Mouse (Mus musculus): ENCODE results near the gene Lyzl6. TPM values are rescaled to one million over a fixed set of nuclear protein-coding genes. Genes with fewer than 3 reads are reported as not detected.

The Lyzl6 gene
- polyA plus RNA-seq, 1 experiment from 2014 or later = not detected

- ATAC-seq = no peak
- Histone ChIP-seq H3K27ac (ENCODE audit: low read length) (no peak overlapping the region), H3K36me3 (ENCODE audit: control insufficient read depth, insufficient read depth) (no peaks in the 10 kb centered on the region), H3K9me3 (ENCODE audit: control insufficient read depth, low read length) (no peaks in the 10 kb centered on the region), H3K27me3 (replicated peaks; ENCODE audit: control insufficient read depth, insufficient read depth, low read length) (no peaks in the 10 kb centered on the region), H3K4me1 (replicated peaks; ENCODE audit: control insufficient read depth, insufficient read depth, low read length) (no peaks in the 10 kb centered on the region), H3K4me3 (replicated peaks; ENCODE audit: low read length) (no peak overlapping the region), H3K9ac (replicated peaks; ENCODE audit: low read depth, low read length) (no peak overlapping the region), H3K4me2 (ENCODE audit: low read length) (no peak overlapping the region)
- WGBS = 86% methylated on average over 23 of the region's 23 CpGs
These were observed 11.2 kb downstream of the Lyzl6 start for GRCm38 (mm10) chr11:103627453-103627852.

DNA sequence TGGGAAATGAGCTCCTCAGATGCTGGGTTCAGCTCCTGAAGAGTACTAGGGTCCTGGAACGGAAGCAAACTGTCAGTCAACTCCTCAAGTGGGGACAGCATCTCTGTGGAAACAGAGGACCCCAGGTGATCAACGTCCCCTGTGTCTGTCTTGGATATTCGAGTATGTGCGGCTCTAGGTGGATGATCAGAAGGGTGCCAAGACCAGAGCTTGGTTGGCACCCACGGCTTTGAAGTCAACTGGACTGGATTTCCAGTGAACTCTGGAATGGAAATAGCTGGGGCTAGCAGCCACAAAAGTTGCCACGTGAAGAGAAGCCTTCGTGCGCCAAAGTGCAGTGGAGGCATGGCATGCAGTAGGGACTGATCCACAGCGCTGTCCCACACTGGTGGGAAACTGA, 17.6 kb downstream of the Lyzl6 start, which contains the start of gene Gm884:
Gene Gm884, minus strand, starts transcription at position 101 of the 400 bp plus-strand sequence.
- 85% methylated on average over 9 of the region's 9 CpGs for WGBS
- H3K9me3 ChIP-seq (ENCODE audit: control insufficient read depth, low read length) = no peaks in the 10 kb centered on the region
- no peak within 1 kb of the TSS for H3K4me2 ChIP-seq (ENCODE audit: low read length)
- H3K27ac ChIP-seq (ENCODE audit: low read length) = no peak within 1 kb of the TSS
- no peaks in the 10 kb centered on the region for H3K4me1 ChIP-seq (replicated peaks; ENCODE audit: control insufficient read depth, insufficient read depth, low read length)
- ATAC-seq = no peak
- H3K4me3 ChIP-seq (replicated peaks; ENCODE audit: low read length) = no peak within 1 kb of the TSS
- no peaks in the 10 kb centered on the region for H3K27me3 ChIP-seq (replicated peaks; ENCODE audit: control insufficient read depth, insufficient read depth, low read length)
- no peaks in the 10 kb centered on the region for H3K36me3 ChIP-seq (ENCODE audit: control insufficient read depth, insufficient read depth)
- H3K9ac ChIP-seq (replicated peaks; ENCODE audit: low read depth, low read length) = no peak within 1 kb of the TSS

GRCm38 (mm10) chr11:103610772-103611171, 27.9 kb downstream of the Lyzl6 start:
- Histone ChIP-seq H3K36me3 (ENCODE audit: control insufficient read depth, insufficient read depth) (no peaks in the 10 kb centered on the region), H3K4me1 (replicated peaks; ENCODE audit: control insufficient read depth, insufficient read depth, low read length) (no peaks in the 10 kb centered on the region), H3K27ac (ENCODE audit: low read length) (no peak overlapping the region), H3K4me3 (replicated peaks; ENCODE audit: low read length) (no peak overlapping the region), H3K9me3 (ENCODE audit: control insufficient read depth, low read length) (no peaks in the 10 kb centered on the region), H3K9ac (replicated peaks; ENCODE audit: low read depth, low read length) (no peak overlapping the region), H3K27me3 (replicated peaks; ENCODE audit: control insufficient read depth, insufficient read depth, low read length) (no peaks in the 10 kb centered on the region), H3K4me2 (ENCODE audit: low read length) (no peak overlapping the region)
- WGBS = 96% methylated on average over 2 of the region's 2 CpGs
- ATAC-seq = no peak

DNA sequence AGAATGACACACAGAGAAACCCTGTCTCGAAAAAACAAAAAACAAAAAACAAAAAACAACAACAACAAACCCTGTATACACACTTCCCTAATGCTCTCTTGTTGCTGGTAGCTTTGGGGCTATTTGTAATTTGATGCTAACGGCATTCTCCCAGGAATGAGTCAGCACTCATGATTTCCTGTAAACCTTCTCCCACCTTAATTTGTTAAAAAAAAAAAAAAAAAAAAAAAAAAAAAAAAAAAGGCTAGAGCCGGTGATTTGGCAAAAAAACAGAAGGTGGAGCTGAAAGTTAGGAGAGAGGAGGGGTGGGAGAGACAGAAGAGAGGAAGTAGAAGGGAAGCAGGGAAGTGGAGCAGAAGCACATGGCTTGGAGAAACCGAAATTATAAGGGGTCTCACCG, 32.1 kb downstream of the Lyzl6 start:
- Histone ChIP-seq H3K27ac (ENCODE audit: low read length) (no peak overlapping the region), H3K4me2 (ENCODE audit: low read length) (no peak overlapping the region), H3K9ac (replicated peaks; ENCODE audit: low read depth, low read length) (no peak overlapping the region), H3K4me1 (replicated peaks; ENCODE audit: control insufficient read depth, insufficient read depth, low read length) (no peaks in the 10 kb centered on the region), H3K9me3 (ENCODE audit: control insufficient read depth, low read length) (no peaks in the 10 kb centered on the region), H3K27me3 (replicated peaks; ENCODE audit: control insufficient read depth, insufficient read depth, low read length) (no peaks in the 10 kb centered on the region), H3K36me3 (ENCODE audit: control insufficient read depth, insufficient read depth) (no peaks in the 10 kb centered on the region), H3K4me3 (replicated peaks; ENCODE audit: low read length) (no peak overlapping the region)
- ATAC-seq = no peak
- 70% methylated on average over 5 of the region's 5 CpGs for WGBS

Other genes starting within 250 kb of the Lyzl6 start
- gene Plekhm1, start 226.2 kb downstream of the Lyzl6 start, polyA plus RNA-seq (2015; fragmentation: Nextera tagmentation; extraction: Ambion mirVana) = 10.3 and 11.3 TPM in 2 replicates
- gene Lrrc37a, start 134.3 kb downstream of the Lyzl6 start, polyA plus RNA-seq (2015; fragmentation: Nextera tagmentation; extraction: Ambion mirVana) = not detected in 2 replicates
- not detected in 2 replicates for gene Gm884, start 17.8 kb downstream of the Lyzl6 start, polyA plus RNA-seq (2015; fragmentation: Nextera tagmentation; extraction: Ambion mirVana)
- 10.3 and 16.3 TPM in 2 replicates for gene Rprml, start 10.7 kb upstream of the Lyzl6 start, polyA plus RNA-seq (2015; fragmentation: Nextera tagmentation; extraction: Ambion mirVana)
- 107 and 113 TPM in 2 replicates for gene Gosr2, start 59.0 kb upstream of the Lyzl6 start, polyA plus RNA-seq (2015; fragmentation: Nextera tagmentation; extraction: Ambion mirVana)
- gene Wnt9b, start 110.9 kb upstream of the Lyzl6 start, polyA plus RNA-seq (2015; fragmentation: Nextera tagmentation; extraction: Ambion mirVana) = 0.16 TPM in 1 of 2 replicates, not detected in the other
- gene Wnt3, start 135.3 kb upstream of the Lyzl6 start, polyA plus RNA-seq (2015; fragmentation: Nextera tagmentation; extraction: Ambion mirVana) = 2.1 and 2.9 TPM in 2 replicates